Mouse (Mus musculus) midbrain, postnatal 0 days (tissue): ENCODE results near the gene Egfem1. TPM values are rescaled to one million over a fixed set of nuclear protein-coding genes. Genes with fewer than 3 reads are reported as not detected.
A peak's percentile ranks its signal among the peaks of the same experiment; 100 is the strongest.

ENCODE experiments used
- ATAC-seq: fragments of 200-750 bp; cut with Nextera tagmentation; 2 replicates; pipeline ENCODE4 v1.8.0; 2017; ENCODE audit warnings: moderate number of reproducible peaks, mild to moderate bottlenecking, moderate TSS enrichment, moderate library complexity; ENCODE audit not compliant: low FRiP score
- DNase-seq: peaks from one replicate; pipeline ENCODE4 v3.0.0-alpha.2; 2015; ENCODE audit warnings: low spot score
- H3K27ac ChIP-seq: fragments of 300-500 bp; sonication (generic); 2 replicates; pipeline ENCODE4 v1.5.1; 2014; ENCODE audit warnings: low read depth, mild to moderate bottlenecking, low read length, mixed read lengths
- H3K27me3 ChIP-seq: fragments of 300-500 bp; sonication (generic); 2 replicates; pipeline ENCODE4 v1.6.1; 2014; ENCODE audit warnings: low read length, control low read depth, mixed read lengths; ENCODE audit not compliant: insufficient read depth
- H3K36me3 ChIP-seq: fragments of 300-500 bp; sonication (generic); 2 replicates; pipeline ENCODE4 v1.6.1; 2014; ENCODE audit warnings: low read length, control low read depth, mixed read lengths; ENCODE audit not compliant: insufficient read depth
- H3K4me1 ChIP-seq: fragments of 300-500 bp; sonication (generic); 2 replicates; pipeline ENCODE4 v1.6.1; 2014; ENCODE audit warnings: mild to moderate bottlenecking, control low read depth, antibody characterized with exemption, low read length, mixed read lengths; ENCODE audit not compliant: insufficient read depth
- H3K4me2 ChIP-seq: fragments of 300-500 bp; sonication (generic); 2 replicates; pipeline ENCODE4 v1.6.1; 2014; ENCODE audit warnings: low read depth, mild to moderate bottlenecking, low read length, mixed read lengths; ENCODE audit not compliant: poor library complexity, severe bottlenecking
- H3K4me3 ChIP-seq: fragments of 300-500 bp; sonication (generic); 2 replicates; pipeline ENCODE4 v1.5.1; 2014; ENCODE audit warnings: low read depth, mild to moderate bottlenecking, low read length, moderate library complexity
- H3K9ac ChIP-seq: fragments of 300-500 bp; sonication (generic); replicated peaks from 2 replicates; pipeline ENCODE4 v1.6.1; 2014; ENCODE audit warnings: mild to moderate bottlenecking, low read length, moderate library complexity, mixed read lengths; ENCODE audit not compliant: poor library complexity, severe bottlenecking
- H3K9me3 ChIP-seq: fragments of 300-500 bp; sonication (generic); 2 replicates; pipeline ENCODE4 v1.6.1; 2016; ENCODE audit warnings: low read length, control low read depth
- CTCF ChIP-seq: IDR thresholded peaks from 2 replicates; pipeline ENCODE4 v1.5.1; 2016; ENCODE audit warnings: antibody characterized with exemption, mild to moderate bottlenecking
- WGBS: fragments of 180-500 bp; shearing (Covaris S2); extraction: QIAGEN DNeasy Blood & Tissue Kit; methylation state at CpG from one replicate; pipeline ENCODE4 v1.1.7; 2014; 5-methylcytosine and 5-hydroxymethylcytosine counted together
- polyA plus RNA-seq: library from polyadenylated mRNA; unstranded; fragments of >200 nt; fragmentation: Nextera tagmentation; extraction: Ambion mirVana; gene quantifications from 2 replicates; pipeline ENCODE4 v1.2.1, GENCODE M21; 2015
- total RNA-seq: library from RNA; depleted of rRNA; stranded (reverse); fragments of >200 nt; gene quantifications from 2 replicates; pipeline ENCODE4 v1.2.3, GENCODE M21; 2014

The Egfem1 gene
- total and polyA plus RNA-seq, 2 experiments from 2014 or later: 5.2 to 12.5 TPM

DNA sequence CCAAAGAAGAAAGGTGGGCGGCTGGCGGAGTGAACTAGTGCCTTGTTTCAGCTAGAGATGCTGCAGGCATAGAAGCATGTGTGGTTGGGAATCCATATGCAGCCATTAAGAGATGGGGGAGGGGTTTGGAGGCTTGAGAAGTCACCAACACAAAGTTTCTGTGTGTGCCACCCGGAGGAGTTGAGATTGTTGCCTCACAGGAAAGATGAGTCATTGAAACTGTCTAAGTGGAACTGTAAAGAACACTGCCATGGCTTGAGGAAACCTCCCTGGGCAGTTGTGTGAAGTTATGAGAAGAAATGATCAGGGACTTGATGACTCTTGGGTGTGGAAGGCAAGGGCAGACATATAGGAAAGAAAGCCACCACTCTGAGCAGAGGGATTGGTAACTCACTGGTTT is 32.7 kb downstream of the Egfem1 start:
- no peak overlapping the region for H3K9ac ChIP-seq
- no peaks in the 10 kb centered on the region for H3K9me3 ChIP-seq
- H3K4me2 ChIP-seq: no peak overlapping the region
- H3K27ac ChIP-seq: no peak overlapping the region
- DNase-seq (no peak), ATAC-seq (no peak)
- TF ChIP-seq CTCF: no peak
- no peaks in the 10 kb centered on the region for H3K27me3 ChIP-seq
- no peaks in the 10 kb centered on the region for H3K36me3 ChIP-seq
- H3K4me3 ChIP-seq: no peak overlapping the region
- WGBS: 96% methylated on average over 3 of the region's 3 CpGs
- H3K4me1 ChIP-seq: no peaks in the 10 kb centered on the region

DNA sequence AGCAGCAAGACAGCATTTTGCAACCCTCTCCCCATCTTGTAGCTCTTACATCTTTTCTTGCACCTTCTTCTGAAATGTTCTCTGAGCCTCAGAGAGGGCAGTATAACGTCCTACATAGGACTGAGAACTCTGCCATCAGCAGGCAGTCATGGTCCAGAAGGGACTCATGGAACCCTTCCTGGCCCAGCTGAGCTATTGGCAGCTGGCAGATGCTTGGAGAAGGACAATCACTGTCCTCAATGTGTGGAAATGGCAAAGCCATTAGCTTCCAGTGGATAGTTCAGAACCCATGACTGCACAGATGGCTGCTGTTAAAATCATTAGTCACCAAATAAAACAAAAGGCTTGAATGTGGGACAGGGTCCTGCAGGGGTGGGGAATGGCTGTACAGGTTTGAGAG is 35.6 kb downstream of the Egfem1 start:
- no peak overlapping the region for H3K4me3 ChIP-seq
- ATAC-seq (no peak), DNase-seq (no peak)
- 58% methylated on average over 1 of the region's 1 CpGs for WGBS
- H3K27ac ChIP-seq: no peak overlapping the region
- H3K27me3 ChIP-seq: no peaks in the 10 kb centered on the region
- TF ChIP-seq CTCF: no peak
- no peaks in the 10 kb centered on the region for H3K9me3 ChIP-seq
- no peak overlapping the region for H3K9ac ChIP-seq
- no peak overlapping the region for H3K4me2 ChIP-seq
- H3K36me3 ChIP-seq: no peaks in the 10 kb centered on the region
- H3K4me1 ChIP-seq: no peaks in the 10 kb centered on the region

DNA sequence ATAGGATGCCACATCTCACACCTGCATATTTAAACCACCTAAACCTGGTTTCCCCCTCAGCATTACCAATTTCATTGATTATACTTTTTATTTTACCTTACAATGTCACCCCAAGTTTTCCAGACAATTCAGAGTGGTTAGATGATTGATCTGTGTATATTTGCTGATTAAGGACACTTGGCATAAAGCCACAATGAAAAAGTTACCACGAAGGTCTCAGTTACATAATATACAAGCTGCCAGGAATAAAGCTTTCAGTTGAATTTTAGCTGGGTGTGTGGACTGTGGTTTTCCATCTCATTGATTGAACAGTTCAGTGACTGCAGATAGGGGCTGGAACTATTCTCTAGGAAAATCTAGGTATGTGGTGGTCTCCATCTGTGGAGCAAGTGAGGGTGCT is 40.7 kb downstream of the Egfem1 start:
- H3K4me1 ChIP-seq: no peaks in the 10 kb centered on the region
- WGBS: 90% methylated on average over 1 of the region's 1 CpGs
- H3K36me3 ChIP-seq: no peaks in the 10 kb centered on the region
- DNase-seq (no peak), ATAC-seq (no peak)
- no peaks in the 10 kb centered on the region for H3K27me3 ChIP-seq
- no peak overlapping the region for H3K4me3 ChIP-seq
- H3K9ac ChIP-seq: no peak overlapping the region
- TF ChIP-seq CTCF: no peak
- H3K9me3 ChIP-seq: no peaks in the 10 kb centered on the region
- no peak overlapping the region for H3K27ac ChIP-seq
- no peak overlapping the region for H3K4me2 ChIP-seq

DNA sequence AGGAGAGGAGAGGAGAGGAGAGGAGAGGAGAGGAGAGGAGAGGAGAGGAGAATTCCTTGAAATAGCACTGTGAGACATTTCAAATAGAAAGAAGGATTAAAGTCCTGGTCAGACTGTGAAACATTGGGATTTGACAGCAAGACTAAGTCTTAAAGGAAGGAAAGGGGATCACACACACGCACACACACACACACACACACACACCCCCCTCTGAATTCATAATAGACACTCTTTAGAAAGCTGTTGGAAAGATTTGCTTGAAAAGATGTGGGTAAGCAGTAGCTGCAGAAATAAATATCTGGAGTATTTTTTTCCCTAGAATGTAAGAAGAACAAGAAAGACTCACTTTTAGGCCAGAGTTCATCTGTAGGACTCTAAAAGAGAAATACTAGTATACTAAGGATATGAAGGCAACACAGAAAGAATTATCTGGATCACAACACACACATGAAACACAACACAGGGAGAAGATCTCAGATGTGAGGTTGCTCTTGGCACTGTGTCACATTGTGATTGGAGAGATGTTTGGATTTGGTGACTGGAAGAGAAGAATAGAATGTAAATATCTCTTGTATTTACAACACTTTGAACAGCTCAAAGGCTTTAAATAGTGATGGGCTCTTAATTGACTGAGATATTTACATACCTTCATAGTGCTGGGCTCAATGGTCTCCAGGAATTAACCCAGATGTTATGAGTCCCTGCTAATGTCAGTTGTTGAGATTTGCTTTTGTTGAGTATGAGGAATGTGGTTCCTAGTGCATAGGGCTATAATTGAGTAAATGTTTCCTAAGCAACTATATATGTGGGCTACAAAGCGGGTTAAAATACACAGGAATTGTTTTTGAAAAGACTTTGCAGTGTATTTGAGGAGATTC is 50.5 kb downstream of the Egfem1 start:
- Histone ChIP-seq H3K27ac (no peak overlapping the region), H3K27me3 (no peaks in the 10 kb centered on the region), H3K4me2 (no peak overlapping the region), H3K4me3 (no peak overlapping the region), H3K9me3 (no peaks in the 10 kb centered on the region), H3K4me1 (peaks cover 7% of the 10 kb centered on the region; the same call in 1 of the 2 replicates), H3K36me3 (no peaks in the 10 kb centered on the region), H3K9ac (no peak overlapping the region)
- no peak for ATAC-seq
- no peak for TF ChIP-seq CTCF
- 70% methylated on average over 2 of the region's 2 CpGs for WGBS
- no peak for DNase-seq

DNA sequence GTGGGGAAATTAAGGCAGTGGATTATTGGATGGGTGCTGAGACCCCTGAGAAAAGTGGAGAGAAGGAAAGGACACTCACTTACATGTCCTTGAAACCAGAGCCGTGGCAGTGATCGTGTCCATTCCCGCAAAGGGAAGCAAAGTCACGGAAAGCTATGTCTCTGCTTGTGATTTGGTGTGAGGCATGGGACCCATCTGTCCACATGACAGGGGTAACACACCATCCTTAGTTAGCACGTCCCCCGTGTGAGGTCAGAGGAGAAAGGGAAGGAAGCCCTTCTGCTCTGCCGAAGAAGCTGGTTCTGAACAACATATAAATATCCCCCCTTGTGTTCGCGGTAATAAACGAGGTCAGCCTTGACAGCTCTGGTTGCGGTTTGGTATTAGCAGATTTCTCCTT is 52.7 kb downstream of the Egfem1 start:
- ATAC-seq (no peak), DNase-seq (no peak)
- H3K27ac ChIP-seq: no peak overlapping the region
- no peak for TF ChIP-seq CTCF
- H3K9ac ChIP-seq: no peak overlapping the region
- peak overlapping the region; percentile 0; the same call in 1 of the 2 replicates for H3K4me2 ChIP-seq
- no peak overlapping the region for H3K4me3 ChIP-seq
- peaks cover 7% of the 10 kb centered on the region; the same call in 1 of the 2 replicates for H3K4me1 ChIP-seq
- H3K27me3 ChIP-seq: no peaks in the 10 kb centered on the region
- 48% methylated on average over 11 of the region's 11 CpGs for WGBS
- H3K36me3 ChIP-seq: no peaks in the 10 kb centered on the region
- no peaks in the 10 kb centered on the region for H3K9me3 ChIP-seq
